Mouse (Mus musculus): Measurements from ENCODE around the gene Capn2. TPM values are rescaled to one million over a fixed set of nuclear protein-coding genes. Genes with fewer than 3 reads are reported as not detected.

Gene Capn2
- polyA plus RNA-seq, 1 experiment from 2014 or later, result 86.5 TPM

- Histone ChIP-seq H3K27me3 (ENCODE audit: low read depth, poor library complexity, severe bottlenecking) (no peaks in the 10 kb centered on the region), H3K4me1 (0 out of 2 replicates have a peak, but pooled peaks cover 6% of the 10 kb centered on the region), H3K27ac (no peak overlapping the region), H3K36me3 (peaks cover 60% of the 10 kb centered on the region), H3K9me3 (replicated peaks) (no peaks in the 10 kb centered on the region), H3K4me3 (no peak overlapping the region)
- WGBS, result 83% methylated on average over 7 of the region's 7 CpGs
- no peak for DNase-seq (ENCODE audit: low spot score)
Observed at GRCm38 (mm10) chr1:182461261-182461660, 56.1 kb downstream of the Capn2 start.

DNA sequence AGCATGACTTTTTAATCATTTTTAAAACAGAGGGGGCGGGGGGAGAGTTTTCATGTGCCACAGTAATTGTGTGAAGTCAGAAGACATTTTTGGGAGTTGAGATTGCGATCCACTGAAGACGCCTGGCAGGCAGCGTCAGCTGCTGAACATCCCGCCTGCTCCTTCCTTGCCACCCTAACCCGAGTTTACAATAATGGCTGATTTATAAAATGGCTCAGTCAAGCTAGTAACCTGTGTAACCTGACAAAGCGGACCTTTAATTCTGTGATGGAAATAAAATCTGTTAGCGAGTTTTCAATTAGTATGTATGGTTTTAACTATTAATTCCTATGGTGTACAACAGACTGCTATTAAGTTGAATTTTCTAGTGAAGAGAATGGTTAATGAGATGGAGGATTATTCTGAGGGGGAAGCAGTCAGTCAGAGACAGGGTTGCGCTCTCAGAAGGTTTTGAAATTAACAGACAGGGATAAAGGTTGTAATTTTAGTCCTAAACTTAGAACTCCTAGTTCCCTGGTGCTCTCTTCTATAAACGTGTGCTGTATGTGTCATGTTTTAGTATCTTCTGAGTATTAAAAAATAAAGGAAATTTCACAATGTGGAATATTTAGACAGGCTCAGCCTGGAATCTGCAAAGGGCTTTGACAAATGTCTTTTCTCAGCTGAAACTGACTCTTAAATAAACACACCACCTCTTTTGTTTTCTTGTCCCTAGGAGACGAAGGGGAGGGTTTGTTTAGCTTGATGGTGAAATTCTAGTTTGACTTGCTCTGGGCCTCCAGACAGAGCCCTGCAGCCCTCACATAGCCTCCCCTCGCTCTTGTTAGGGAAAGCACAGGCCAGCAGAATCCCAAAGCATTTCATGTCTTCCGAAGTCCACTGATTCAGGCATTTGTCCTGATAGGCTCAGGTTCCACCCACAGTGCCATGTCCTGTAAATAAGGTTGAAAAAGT, 56.8 kb downstream of the Capn2 start:
- DNase-seq (ENCODE audit: low spot score), result no peak
- no peaks in the 10 kb centered on the region for H3K27me3 ChIP-seq (ENCODE audit: low read depth, poor library complexity, severe bottlenecking)
- H3K36me3 ChIP-seq, result peaks cover 67% of the 10 kb centered on the region
- 83% methylated on average over 13 of the region's 13 CpGs for WGBS
- no peak overlapping the region for H3K27ac ChIP-seq
- H3K4me1 ChIP-seq, result 0 out of 2 replicates have a peak, but pooled peaks cover 5% of the 10 kb centered on the region
- no peak overlapping the region for H3K4me3 ChIP-seq
- H3K9me3 ChIP-seq (replicated peaks), result no peaks in the 10 kb centered on the region

GRCm38 (mm10) chr1:182459436-182459835, 58.0 kb downstream of the Capn2 start:
- Histone ChIP-seq H3K27ac (no peak overlapping the region), H3K4me3 (no peak overlapping the region), H3K9me3 (replicated peaks) (no peaks in the 10 kb centered on the region), H3K4me1 (no peaks in the 10 kb centered on the region), H3K36me3 (peaks cover 78% of the 10 kb centered on the region), H3K27me3 (ENCODE audit: low read depth, poor library complexity, severe bottlenecking) (no peaks in the 10 kb centered on the region)
- DNase-seq (ENCODE audit: low spot score), result no peak
- 84% methylated on average over 8 of the region's 8 CpGs for WGBS

DNA sequence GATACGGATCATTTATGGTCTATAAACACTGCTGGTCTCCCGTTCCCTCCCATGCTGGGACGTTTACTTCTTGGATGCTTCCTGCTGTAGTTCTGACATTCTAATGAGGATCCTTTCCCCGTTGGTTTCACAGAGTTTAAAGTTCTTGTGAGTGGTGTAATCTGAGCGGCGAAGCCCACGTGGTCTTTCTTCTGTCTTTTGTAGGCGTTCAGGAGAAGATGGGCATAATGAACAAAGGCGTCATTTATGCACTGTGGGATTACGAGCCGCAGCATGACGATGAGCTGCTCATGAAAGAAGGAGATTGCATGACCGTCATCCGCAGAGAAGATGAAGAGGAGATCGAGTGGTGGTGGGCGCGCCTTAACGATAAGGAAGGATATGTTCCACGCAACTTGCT, 58.9 kb downstream of the Capn2 start:
- 87% methylated on average over 19 of the region's 19 CpGs for WGBS
- H3K4me3 ChIP-seq, result no peak overlapping the region
- H3K4me1 ChIP-seq, result no peaks in the 10 kb centered on the region
- peaks cover 87% of the 10 kb centered on the region for H3K36me3 ChIP-seq
- no peak overlapping the region for H3K27ac ChIP-seq
- H3K9me3 ChIP-seq (replicated peaks), result no peaks in the 10 kb centered on the region
- no peak for DNase-seq (ENCODE audit: low spot score)
- no peaks in the 10 kb centered on the region for H3K27me3 ChIP-seq (ENCODE audit: low read depth, poor library complexity, severe bottlenecking)

DNA sequence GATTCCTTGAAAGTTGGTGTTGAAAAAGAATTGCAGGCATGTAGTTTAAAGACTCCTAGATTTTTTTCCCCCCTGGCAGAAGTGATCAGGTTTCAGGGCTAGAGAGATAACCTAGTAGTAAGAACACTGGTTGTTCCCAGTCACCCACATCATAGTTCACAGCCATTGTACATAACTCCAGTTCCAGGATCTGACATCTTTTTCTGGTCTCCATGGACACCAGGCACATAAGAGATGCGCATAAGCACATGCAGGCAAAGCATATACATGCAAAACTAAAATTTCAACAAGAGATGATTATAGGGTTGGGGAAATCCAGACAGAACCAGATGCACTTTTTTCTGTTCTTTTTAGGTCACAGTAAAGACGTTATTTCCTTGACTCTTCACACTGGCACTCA, 62.3 kb downstream of the Capn2 start:
- H3K27ac ChIP-seq, result no peak overlapping the region
- no peak overlapping the region for H3K4me3 ChIP-seq
- DNase-seq (ENCODE audit: low spot score), result no peak
- no peaks in the 10 kb centered on the region for H3K9me3 ChIP-seq (replicated peaks)
- no peaks in the 10 kb centered on the region for H3K27me3 ChIP-seq (ENCODE audit: low read depth, poor library complexity, severe bottlenecking)
- no peaks in the 10 kb centered on the region for H3K4me1 ChIP-seq
- H3K36me3 ChIP-seq, result peaks cover 85% of the 10 kb centered on the region
- 94% methylated on average over 2 of the region's 2 CpGs for WGBS

DNA sequence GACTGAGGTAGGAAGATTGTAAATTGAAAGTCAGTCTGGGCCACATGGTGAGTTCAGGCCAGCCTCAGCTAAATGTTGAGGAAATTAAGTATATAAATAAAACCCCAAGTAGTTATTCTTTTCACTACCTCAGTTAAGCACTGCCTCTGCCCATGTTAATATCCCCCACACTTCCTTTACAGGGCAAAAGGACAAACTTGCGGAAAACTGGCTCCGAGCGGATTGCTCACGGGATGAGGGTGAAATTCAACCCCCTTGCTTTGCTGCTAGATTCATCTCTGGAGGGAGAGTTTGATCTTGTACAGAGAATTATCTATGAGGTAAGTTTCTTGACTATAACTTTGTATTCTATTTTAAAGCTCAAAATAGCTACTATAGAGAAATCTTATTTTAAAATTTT, 64.9 kb downstream of the Capn2 start:
- Histone ChIP-seq H3K9me3 (replicated peaks) (no peaks in the 10 kb centered on the region), H3K4me3 (no peak overlapping the region), H3K4me1 (no peaks in the 10 kb centered on the region), H3K36me3 (peaks cover 89% of the 10 kb centered on the region), H3K27ac (no peak overlapping the region), H3K27me3 (ENCODE audit: low read depth, poor library complexity, severe bottlenecking) (no peaks in the 10 kb centered on the region)
- WGBS, result 90% methylated on average over 4 of the region's 4 CpGs
- no peak for DNase-seq (ENCODE audit: low spot score)

GRCm38 (mm10) chr1:182448276-182449035, 69.0 kb downstream of the Capn2 start:
- Histone ChIP-seq H3K9me3 (replicated peaks) (no peaks in the 10 kb centered on the region), H3K27me3 (ENCODE audit: low read depth, poor library complexity, severe bottlenecking) (no peaks in the 10 kb centered on the region), H3K4me1 (no peaks in the 10 kb centered on the region), H3K27ac (no peak overlapping the region), H3K36me3 (peaks cover 89% of the 10 kb centered on the region), H3K4me3 (no peak overlapping the region)
- DNase-seq (ENCODE audit: low spot score), result no peak
- WGBS, result 95% methylated on average over 14 of the region's 14 CpGs

DNA sequence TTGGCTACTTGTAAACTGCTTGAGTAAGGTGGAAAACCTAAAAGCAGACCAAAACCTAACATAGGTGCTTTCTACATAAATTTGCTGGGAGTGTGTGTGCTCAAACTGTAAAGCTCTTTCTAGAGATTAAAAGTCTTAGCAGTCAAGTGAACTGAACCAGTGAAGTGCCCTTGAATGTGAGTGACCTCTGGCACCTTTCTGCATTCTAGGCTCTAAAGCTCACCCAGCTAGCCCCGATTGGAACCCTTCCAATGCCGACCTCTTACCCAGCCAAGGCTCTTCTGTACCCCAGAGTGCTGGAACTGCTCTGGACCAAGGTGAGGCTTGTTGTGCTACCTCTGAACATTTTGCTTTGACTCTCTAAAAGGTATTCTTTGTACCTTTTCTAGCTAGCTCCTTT, 73.3 kb downstream of the Capn2 start:
- WGBS, result 91% methylated on average over 2 of the region's 2 CpGs
- Histone ChIP-seq H3K4me1 (no peaks in the 10 kb centered on the region), H3K27me3 (ENCODE audit: low read depth, poor library complexity, severe bottlenecking) (no peaks in the 10 kb centered on the region), H3K36me3 (peaks cover 96% of the 10 kb centered on the region), H3K27ac (no peak overlapping the region), H3K4me3 (no peak overlapping the region), H3K9me3 (replicated peaks) (no peaks in the 10 kb centered on the region)
- DNase-seq (ENCODE audit: low spot score), result no peak

DNA sequence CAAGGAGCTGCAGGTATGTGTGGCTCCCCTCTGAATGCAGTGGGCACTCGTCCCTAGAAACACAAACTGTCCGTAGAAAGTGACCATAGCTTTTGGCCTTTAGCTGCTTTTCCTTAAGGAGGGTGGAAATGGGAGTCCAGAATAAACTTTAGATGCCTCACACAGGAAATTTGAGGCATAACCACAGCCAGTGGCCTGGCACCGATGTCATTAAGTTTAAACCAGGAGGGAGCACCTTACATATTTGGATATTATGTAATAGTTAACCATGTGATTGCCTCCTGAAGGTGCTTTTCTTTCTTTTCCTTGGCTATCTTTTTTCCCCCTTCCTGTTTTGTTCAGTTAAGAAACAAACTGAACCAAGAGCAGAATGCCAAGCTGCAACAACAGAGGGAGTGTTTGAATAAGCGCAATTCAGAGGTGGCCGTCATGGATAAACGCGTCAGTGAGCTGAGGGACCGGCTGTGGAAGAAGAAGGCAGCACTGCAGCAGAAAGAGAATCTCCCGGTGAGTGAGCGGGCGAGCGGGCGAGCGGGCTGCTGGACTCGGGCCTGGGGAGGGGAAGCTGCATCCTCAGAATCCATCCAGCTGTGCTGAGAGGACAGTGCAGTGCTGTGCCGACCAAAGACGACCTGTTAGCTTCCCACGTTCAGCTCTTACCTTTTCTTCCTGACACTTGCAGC, 75.5 kb downstream of the Capn2 start:
- WGBS, result 90% methylated on average over 18 of the region's 18 CpGs
- Histone ChIP-seq H3K9me3 (replicated peaks) (no peaks in the 10 kb centered on the region), H3K4me3 (no peak overlapping the region), H3K27me3 (ENCODE audit: low read depth, poor library complexity, severe bottlenecking) (no peaks in the 10 kb centered on the region), H3K4me1 (no peaks in the 10 kb centered on the region), H3K27ac (no peak overlapping the region), H3K36me3 (peaks cover 95% of the 10 kb centered on the region)
- no peak for DNase-seq (ENCODE audit: low spot score)

- 88% methylated on average over 5 of the region's 5 CpGs for WGBS
- no peaks in the 10 kb centered on the region for H3K9me3 ChIP-seq (replicated peaks)
- peaks cover 94% of the 10 kb centered on the region for H3K36me3 ChIP-seq
Observed at GRCm38 (mm10) chr1:182439546-182440222, 77.7 kb downstream of the Capn2 start.

DNA sequence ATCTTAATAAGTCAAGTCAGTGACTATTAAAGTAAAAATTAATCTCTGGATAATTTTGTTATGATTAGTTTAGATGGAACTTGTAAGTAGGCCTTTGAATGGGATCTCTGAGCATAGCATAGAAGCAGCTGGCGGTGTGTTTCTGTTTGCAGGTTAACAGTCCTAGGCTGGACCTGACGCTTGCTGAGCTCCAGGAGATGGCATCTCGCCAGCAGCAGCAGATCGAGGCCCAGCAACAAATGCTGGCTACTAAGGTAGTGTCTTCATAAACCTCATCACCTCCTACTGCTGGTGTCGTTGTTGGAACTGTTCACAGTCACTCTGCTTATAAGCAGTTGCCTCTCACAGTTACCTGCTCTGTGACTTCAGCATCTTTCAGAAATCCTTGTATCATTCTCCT, 80.7 kb downstream of the Capn2 start:
- no peak overlapping the region for H3K4me3 ChIP-seq
- H3K9me3 ChIP-seq (replicated peaks), result no peaks in the 10 kb centered on the region
- 95% methylated on average over 5 of the region's 5 CpGs for WGBS
- H3K27ac ChIP-seq, result no peak overlapping the region
- no peaks in the 10 kb centered on the region for H3K4me1 ChIP-seq
- no peaks in the 10 kb centered on the region for H3K27me3 ChIP-seq (ENCODE audit: low read depth, poor library complexity, severe bottlenecking)
- peaks cover 93% of the 10 kb centered on the region for H3K36me3 ChIP-seq
- no peak for DNase-seq (ENCODE audit: low spot score)

More at GRCm38 (mm10) chr1:182439546-182440222, 77.7 kb downstream of the Capn2 start:
- H3K27me3 ChIP-seq (ENCODE audit: low read depth, poor library complexity, severe bottlenecking), result no peaks in the 10 kb centered on the region
- no peaks in the 10 kb centered on the region for H3K4me1 ChIP-seq
- DNase-seq (ENCODE audit: low spot score), result no peak
- no peak overlapping the region for H3K27ac ChIP-seq
- no peak overlapping the region for H3K4me3 ChIP-seq

- no peaks in the 10 kb centered on the region for H3K27me3 ChIP-seq (ENCODE audit: low read depth, poor library complexity, severe bottlenecking)
- H3K9me3 ChIP-seq (replicated peaks), result no peaks in the 10 kb centered on the region
- no peaks in the 10 kb centered on the region for H3K4me1 ChIP-seq
- H3K27ac ChIP-seq, result no peak overlapping the region
- no peak for DNase-seq (ENCODE audit: low spot score)
- 93% methylated on average over 3 of the region's 3 CpGs for WGBS
- peaks cover 81% of the 10 kb centered on the region for H3K36me3 ChIP-seq
- H3K4me3 ChIP-seq, result no peak overlapping the region
Observed at GRCm38 (mm10) chr1:182432059-182432458, 85.3 kb downstream of the Capn2 start.
